Mouse (Mus musculus): ENCODE data around the gene Usp12. TPM values are rescaled to one million over a fixed set of nuclear protein-coding genes. Genes with fewer than 3 reads are reported as not detected.
A peak's percentile ranks its signal among the peaks of the same experiment; 100 is the strongest.
"Not testable (repeated sequence)": the region's sequence is repeated elsewhere in the genome, so short reads cannot be mapped to it uniquely, and the experiment has no call there.

Gene Usp12
- polyA plus RNA-seq, 1 experiment from 2014 or later = 12.1 TPM

DNA sequence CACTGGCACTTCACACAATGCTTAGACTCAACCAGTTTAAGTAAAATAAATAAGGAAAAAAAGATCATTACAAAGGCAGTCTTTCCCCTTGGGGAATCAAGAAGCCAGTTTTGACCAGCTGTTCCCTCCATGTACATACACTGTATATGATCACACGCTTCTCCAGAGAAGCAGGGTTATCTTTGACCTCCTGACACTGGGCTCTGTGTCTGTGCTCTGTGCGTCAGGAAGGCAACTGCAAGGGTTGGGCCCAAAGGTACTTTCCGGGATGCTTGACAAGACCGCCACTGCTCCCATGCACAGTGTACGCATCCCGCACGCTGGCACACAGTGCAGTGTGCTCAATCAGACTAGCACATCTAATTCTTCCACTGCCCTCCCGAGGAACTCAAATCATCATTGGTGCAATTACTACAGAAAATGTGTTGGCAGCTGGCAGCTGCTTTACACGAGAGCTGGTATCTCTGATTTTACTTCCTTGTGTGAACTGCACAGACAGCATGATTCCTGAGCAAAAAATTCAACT lies 57.8 kb downstream of the Usp12 start:
- no peak overlapping the region for H3K4me3 ChIP-seq (ENCODE audit: low read depth, low read length)
- no peak overlapping the region for H3K9ac ChIP-seq (ENCODE audit: low read length)
- H3K27ac ChIP-seq (ENCODE audit: low read depth, low read length) = no peak overlapping the region
- H3K4me1 ChIP-seq (ENCODE audit: control insufficient read depth, insufficient read depth, low read length) = no peaks in the 10 kb centered on the region
- ATAC-seq (ENCODE audit: low FRiP score) (0 out of 2 replicates have a peak, but pooled peaks have one; percentile 54), DNase-seq (ENCODE audit: low spot score, missing footprints) (no peak)
- H3K27me3 ChIP-seq (ENCODE audit: control insufficient read depth, insufficient read depth, low read length) = no peaks in the 10 kb centered on the region
- peaks cover 7% of the 10 kb centered on the region; the same call in 1 of the 2 replicates for H3K36me3 ChIP-seq (ENCODE audit: control insufficient read depth, insufficient read depth, low read length)
- H3K9me3 ChIP-seq (ENCODE audit: control insufficient read depth, low read length) = no peaks in the 10 kb centered on the region
- no peak overlapping the region for H3K4me2 ChIP-seq
- WGBS = 89% methylated on average over 9 of the region's 9 CpGs

DNA sequence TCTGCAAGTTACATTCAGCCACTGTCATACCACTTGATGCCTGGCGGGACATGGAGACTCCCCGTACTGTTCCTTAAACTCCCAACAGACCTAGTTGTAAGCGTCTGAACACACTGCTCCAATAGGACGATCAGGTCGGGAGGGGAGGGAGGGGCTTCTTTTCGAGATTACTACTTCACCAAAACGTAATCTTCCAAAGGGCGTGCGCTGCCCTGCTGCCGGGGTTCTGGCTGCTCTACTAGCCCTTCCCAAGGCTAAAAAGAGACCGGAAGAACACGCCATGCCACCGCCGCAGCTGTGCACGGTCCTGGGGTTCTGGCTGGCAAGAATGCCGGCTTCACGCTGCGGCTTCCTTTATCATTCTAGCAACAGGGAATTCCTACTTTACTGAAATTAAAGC lies 58.5 kb downstream of the Usp12 start:
- Histone ChIP-seq H3K4me3 (ENCODE audit: low read depth, low read length) (no peak overlapping the region), H3K36me3 (ENCODE audit: control insufficient read depth, insufficient read depth, low read length) (peaks cover 7% of the 10 kb centered on the region; the same call in 1 of the 2 replicates), H3K27me3 (ENCODE audit: control insufficient read depth, insufficient read depth, low read length) (no peaks in the 10 kb centered on the region), H3K4me2 (no peak overlapping the region), H3K9me3 (ENCODE audit: control insufficient read depth, low read length) (no peaks in the 10 kb centered on the region), H3K4me1 (ENCODE audit: control insufficient read depth, insufficient read depth, low read length) (no peaks in the 10 kb centered on the region), H3K9ac (ENCODE audit: low read length) (no peak overlapping the region), H3K27ac (ENCODE audit: low read depth, low read length) (no peak overlapping the region)
- DNase-seq (ENCODE audit: low spot score, missing footprints) (no peak), ATAC-seq (ENCODE audit: low FRiP score) (no peak)
- 77% methylated on average over 18 of the region's 18 CpGs for WGBS

DNA sequence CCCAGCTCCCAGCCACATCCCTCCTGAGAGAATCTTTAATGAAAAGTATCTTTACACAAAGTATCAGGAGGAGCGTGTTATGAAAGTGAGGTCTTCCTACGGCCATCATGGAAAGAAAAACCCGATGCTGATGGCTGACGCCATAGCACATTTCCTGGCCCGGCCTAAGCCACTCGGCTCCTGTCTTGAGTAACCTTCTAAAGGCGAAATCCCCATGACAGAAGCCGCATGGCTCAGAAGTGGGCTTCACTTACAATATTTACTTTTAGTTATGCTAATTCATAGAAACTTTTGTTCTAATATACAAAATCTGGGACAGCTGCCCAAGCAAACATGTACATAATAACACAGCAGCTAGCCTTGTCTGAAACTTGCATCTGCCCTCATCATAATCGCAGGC lies 59.8 kb downstream of the Usp12 start:
- H3K4me1 ChIP-seq (ENCODE audit: control insufficient read depth, insufficient read depth, low read length); H3K9me3 ChIP-seq (ENCODE audit: control insufficient read depth, low read length); H3K4me3 ChIP-seq (ENCODE audit: low read depth, low read length); H3K27ac ChIP-seq (ENCODE audit: low read depth, low read length); H3K36me3 ChIP-seq (ENCODE audit: control insufficient read depth, insufficient read depth, low read length); H3K9ac ChIP-seq (ENCODE audit: low read length); DNase-seq (ENCODE audit: low spot score, missing footprints); H3K4me2 ChIP-seq; ATAC-seq (ENCODE audit: low FRiP score); H3K27me3 ChIP-seq (ENCODE audit: control insufficient read depth, insufficient read depth, low read length): not testable (repeated sequence)
- WGBS = 83% methylated on average over 1 of the region's 9 CpGs

DNA sequence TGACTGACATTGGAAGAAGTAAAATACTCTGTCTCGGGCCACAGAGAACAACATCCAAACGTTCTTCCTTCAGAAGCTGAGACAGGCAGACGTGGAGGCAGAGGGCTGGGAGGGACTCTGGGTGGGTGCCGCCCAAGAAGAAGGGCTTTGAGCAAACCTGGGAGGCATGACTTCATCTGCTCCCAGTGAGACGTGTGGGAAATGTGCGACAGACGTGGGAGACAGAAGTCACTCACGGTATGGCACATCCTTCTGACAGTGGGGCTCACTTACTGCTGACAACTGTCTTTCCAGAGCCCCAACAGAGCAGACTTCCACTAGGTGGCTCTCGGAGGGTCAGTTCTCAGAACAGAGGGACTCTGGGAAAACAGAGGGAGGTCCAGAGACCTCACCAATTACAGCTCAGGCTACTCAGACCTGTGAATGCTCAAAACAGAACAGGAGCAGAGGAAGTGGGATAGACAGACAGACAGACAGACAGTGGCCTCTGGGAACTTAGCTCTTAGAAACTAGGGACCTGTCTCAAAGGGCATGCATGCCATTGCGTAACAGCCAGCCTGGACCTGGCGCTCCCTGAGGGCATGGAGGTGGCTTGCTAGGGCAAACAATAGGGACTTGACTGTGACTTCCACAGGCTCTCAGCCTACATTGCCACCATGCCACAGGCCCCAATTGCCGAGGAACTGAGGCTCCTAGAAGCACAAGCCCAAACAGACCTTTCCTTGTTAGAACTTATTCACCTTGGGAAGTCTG lies 60.7 kb downstream of the Usp12 start:
- ATAC-seq (ENCODE audit: low FRiP score) (no peak), DNase-seq (ENCODE audit: low spot score, missing footprints) (no peak)
- Histone ChIP-seq H3K9me3 (ENCODE audit: control insufficient read depth, low read length) (no peaks in the 10 kb centered on the region), H3K4me2 (no peak overlapping the region), H3K4me3 (ENCODE audit: low read depth, low read length) (no peak overlapping the region), H3K27ac (ENCODE audit: low read depth, low read length) (no peak overlapping the region), H3K36me3 (ENCODE audit: control insufficient read depth, insufficient read depth, low read length) (peaks cover 7% of the 10 kb centered on the region; the same call in 1 of the 2 replicates), H3K9ac (ENCODE audit: low read length) (no peak overlapping the region), H3K27me3 (ENCODE audit: control insufficient read depth, insufficient read depth, low read length) (no peaks in the 10 kb centered on the region), H3K4me1 (ENCODE audit: control insufficient read depth, insufficient read depth, low read length) (no peaks in the 10 kb centered on the region)
- 78% methylated on average over 12 of the region's 12 CpGs for whole genome bisulfite sequencing

- Histone ChIP-seq H3K4me1 (ENCODE audit: control insufficient read depth, insufficient read depth, low read length) (no peaks in the 10 kb centered on the region), H3K36me3 (ENCODE audit: control insufficient read depth, insufficient read depth, low read length) (peaks cover 7% of the 10 kb centered on the region; the same call in 1 of the 2 replicates), H3K27me3 (ENCODE audit: control insufficient read depth, insufficient read depth, low read length) (no peaks in the 10 kb centered on the region), H3K4me3 (ENCODE audit: low read depth, low read length) (no peak overlapping the region), H3K4me2 (no peak overlapping the region), H3K9me3 (ENCODE audit: control insufficient read depth, low read length) (no peaks in the 10 kb centered on the region), H3K27ac (ENCODE audit: low read depth, low read length) (no peak overlapping the region), H3K9ac (ENCODE audit: low read length) (no peak overlapping the region)
- WGBS = 92% methylated on average over 7 of the region's 7 CpGs
- ATAC-seq (ENCODE audit: low FRiP score) = no peak
- no peak for DNase-seq (ENCODE audit: low spot score, missing footprints)
Observed at GRCm38 (mm10) chr5:146733372-146733771, 61.4 kb downstream of the Usp12 start.

- Histone ChIP-seq H3K36me3 (ENCODE audit: control insufficient read depth, insufficient read depth, low read length) (no peaks in the 10 kb centered on the region), H3K27me3 (ENCODE audit: control insufficient read depth, insufficient read depth, low read length) (no peaks in the 10 kb centered on the region), H3K4me2 (no peak overlapping the region), H3K27ac (ENCODE audit: low read depth, low read length) (no peak overlapping the region), H3K4me1 (ENCODE audit: control insufficient read depth, insufficient read depth, low read length) (no peaks in the 10 kb centered on the region), H3K4me3 (ENCODE audit: low read depth, low read length) (no peak overlapping the region), H3K9ac (ENCODE audit: low read length) (no peak overlapping the region), H3K9me3 (ENCODE audit: control insufficient read depth, low read length) (no peaks in the 10 kb centered on the region)
- no peak for DNase-seq (ENCODE audit: low spot score, missing footprints)
- ATAC-seq (ENCODE audit: low FRiP score) = no peak
- 86% methylated on average over 4 of the region's 4 CpGs for WGBS
Observed at GRCm38 (mm10) chr5:146727006-146727405, 67.8 kb downstream of the Usp12 start.

DNA sequence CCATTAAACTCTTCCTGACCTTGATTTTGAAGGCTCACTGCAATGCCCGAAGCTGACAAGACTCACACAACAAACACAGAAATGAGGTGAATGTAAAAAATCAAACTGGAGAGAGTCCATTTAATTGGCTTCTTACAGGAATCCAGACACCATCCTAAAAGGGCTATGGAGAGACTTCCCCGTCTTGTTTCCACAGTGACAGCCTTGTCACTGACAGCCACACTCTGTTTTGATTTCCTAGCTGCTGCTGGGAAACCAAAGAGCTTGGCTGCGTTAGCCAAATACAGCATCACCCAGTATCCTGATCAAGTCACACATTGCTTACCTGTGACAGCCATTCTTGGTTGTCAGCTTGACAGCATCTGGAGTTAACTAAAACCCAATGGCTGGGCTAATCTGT lies 69.8 kb downstream of the Usp12 start:
- ATAC-seq (ENCODE audit: low FRiP score) = no peak

GRCm38 (mm10) chr5:146723452-146723851 lies 71.4 kb downstream of the Usp12 start:
- H3K4me3 ChIP-seq (ENCODE audit: low read depth, low read length) = no peak overlapping the region
- no peak overlapping the region for H3K27ac ChIP-seq (ENCODE audit: low read depth, low read length)
- no peaks in the 10 kb centered on the region for H3K36me3 ChIP-seq (ENCODE audit: control insufficient read depth, insufficient read depth, low read length)
- no peaks in the 10 kb centered on the region for H3K27me3 ChIP-seq (ENCODE audit: control insufficient read depth, insufficient read depth, low read length)
- WGBS = 91% methylated on average over 5 of the region's 5 CpGs
- H3K4me2 ChIP-seq = no peak overlapping the region
- DNase-seq (ENCODE audit: low spot score, missing footprints) (no peak), ATAC-seq (ENCODE audit: low FRiP score) (no peak)
- no peaks in the 10 kb centered on the region for H3K4me1 ChIP-seq (ENCODE audit: control insufficient read depth, insufficient read depth, low read length)
- H3K9ac ChIP-seq (ENCODE audit: low read length) = no peak overlapping the region
- no peaks in the 10 kb centered on the region; the same call in 1 of the 2 replicates for H3K9me3 ChIP-seq (ENCODE audit: control insufficient read depth, low read length)

More for the DNA sequence above, 69.8 kb downstream of the Usp12 start:
- no peaks in the 10 kb centered on the region for H3K36me3 ChIP-seq (ENCODE audit: control insufficient read depth, insufficient read depth, low read length)
- no peak overlapping the region for H3K27ac ChIP-seq (ENCODE audit: low read depth, low read length)
- H3K4me2 ChIP-seq = no peak overlapping the region
- no peaks in the 10 kb centered on the region for H3K4me1 ChIP-seq (ENCODE audit: control insufficient read depth, insufficient read depth, low read length)
- no peak overlapping the region for H3K4me3 ChIP-seq (ENCODE audit: low read depth, low read length)
- 73% methylated on average over 3 of the region's 3 CpGs for WGBS
- DNase-seq (ENCODE audit: low spot score, missing footprints) = no peak
- H3K27me3 ChIP-seq (ENCODE audit: control insufficient read depth, insufficient read depth, low read length) = no peaks in the 10 kb centered on the region
- H3K9me3 ChIP-seq (ENCODE audit: control insufficient read depth, low read length) = no peaks in the 10 kb centered on the region
- no peak overlapping the region for H3K9ac ChIP-seq (ENCODE audit: low read length)

- Histone ChIP-seq H3K27ac (ENCODE audit: low read depth, low read length) (no peak overlapping the region), H3K4me2 (no peak overlapping the region), H3K9me3 (ENCODE audit: control insufficient read depth, low read length) (no peaks in the 10 kb centered on the region; the same call in 1 of the 2 replicates), H3K4me3 (ENCODE audit: low read depth, low read length) (no peak overlapping the region), H3K36me3 (ENCODE audit: control insufficient read depth, insufficient read depth, low read length) (no peaks in the 10 kb centered on the region), H3K9ac (ENCODE audit: low read length) (no peak overlapping the region), H3K27me3 (ENCODE audit: control insufficient read depth, insufficient read depth, low read length) (no peaks in the 10 kb centered on the region), H3K4me1 (ENCODE audit: control insufficient read depth, insufficient read depth, low read length) (no peaks in the 10 kb centered on the region)
- WGBS = 86% methylated on average over 14 of the region's 14 CpGs
- DNase-seq (ENCODE audit: low spot score, missing footprints) (no peak), ATAC-seq (ENCODE audit: low FRiP score) (no peak)
Observed at GRCm38 (mm10) chr5:146722226-146722625, 72.6 kb downstream of the Usp12 start.
